Mouse (Mus musculus) midbrain, embryonic 12.5 days (tissue): ENCODE results near the gene Osbpl5. TPM values are rescaled to one million over a fixed set of nuclear protein-coding genes. Genes with fewer than 3 reads are reported as not detected.
A peak's percentile ranks its signal among the peaks of the same experiment; 100 is the strongest.

Source experiments
- ATAC-seq: fragments of 200-750 bp; cut with Nextera tagmentation; 2 replicates; pipeline ENCODE4 v1.8.0; 2017; ENCODE audit warnings: low read depth, moderate TSS enrichment, moderate library complexity; ENCODE audit not compliant: low FRiP score
- H3K27ac ChIP-seq: fragments of 300-500 bp; sonication (generic); replicated peaks from 2 replicates; pipeline ENCODE4 v1.5.1; 2016; ENCODE audit warnings: mild to moderate bottlenecking
- H3K27me3 ChIP-seq: fragments of 300-500 bp; sonication (generic); 2 replicates; pipeline ENCODE4 v1.6.1; 2016; ENCODE audit warnings: mild to moderate bottlenecking
- H3K36me3 ChIP-seq: fragments of 300-500 bp; sonication (generic); 2 replicates; pipeline ENCODE4 v1.6.1; 2016
- H3K4me1 ChIP-seq: fragments of 300-500 bp; sonication (generic); 2 replicates; pipeline ENCODE4 v1.6.1; 2016
- H3K4me2 ChIP-seq: fragments of 300-500 bp; sonication (generic); replicated peaks from 2 replicates; pipeline ENCODE4 v1.6.1; 2016; ENCODE audit warnings: mild to moderate bottlenecking, moderate library complexity
- H3K4me3 ChIP-seq: fragments of 300-500 bp; sonication (generic); 2 replicates; pipeline ENCODE4 v1.5.1; 2016; ENCODE audit warnings: mild to moderate bottlenecking
- H3K9ac ChIP-seq: fragments of 300-500 bp; sonication (generic); replicated peaks from 2 replicates; pipeline ENCODE4 v1.6.1; 2016; ENCODE audit warnings: mild to moderate bottlenecking, moderate library complexity
- H3K9me3 ChIP-seq: fragments of 300-500 bp; sonication (generic); 2 replicates; pipeline ENCODE4 v1.6.1; 2016; ENCODE audit warnings: mild to moderate bottlenecking
- WGBS: fragments of 180-500 bp; shearing (Covaris S2); methylation state at CpG from one replicate; pipeline ENCODE4 v1.1.7; 2016; 5-methylcytosine and 5-hydroxymethylcytosine counted together
- polyA plus RNA-seq: library from polyadenylated mRNA; unstranded; fragments of >200 nt; fragmentation: Nextera tagmentation; extraction: Ambion mirVana; gene quantifications from 2 replicates; pipeline ENCODE4 v1.2.1, GENCODE M21; 2016

Gene Osbpl5
- polyA plus RNA-seq, 1 experiment from 2014 or later = 21.6 TPM

- Histone ChIP-seq H3K9me3 (no peaks in the 10 kb centered on the region), H3K9ac (no peak overlapping the region), H3K4me3 (no peak overlapping the region), H3K36me3 (no peaks in the 10 kb centered on the region), H3K27me3 (peaks cover 31% of the 10 kb centered on the region), H3K4me2 (no peak overlapping the region), H3K27ac (no peak overlapping the region), H3K4me1 (peaks cover 21% of the 10 kb centered on the region)
- no peak for ATAC-seq
- whole genome bisulfite sequencing = 75% methylated on average over 4 of the region's 4 CpGs
These were observed 4.7 kb downstream of the Osbpl5 start for GRCm38 (mm10) chr7:143752056-143752455.

- Histone ChIP-seq H3K4me3 (no peak overlapping the region), H3K27me3 (peaks cover 29% of the 10 kb centered on the region)
These were observed 5.4 kb downstream of the Osbpl5 start for GRCm38 (mm10) chr7:143751380-143751779.

GRCm38 (mm10) chr7:143749045-143749444, 7.7 kb downstream of the Osbpl5 start:
- H3K27ac ChIP-seq = no peak overlapping the region
- no peak overlapping the region for H3K4me3 ChIP-seq
- H3K4me2 ChIP-seq = no peak overlapping the region
- H3K9me3 ChIP-seq = no peaks in the 10 kb centered on the region
- peaks cover 6% of the 10 kb centered on the region; the same call in 1 of the 2 replicates for H3K27me3 ChIP-seq
- WGBS = 78% methylated on average over 3 of the region's 3 CpGs
- ATAC-seq = 0 out of 2 replicates have a peak, but pooled peaks have one; percentile 44
- no peak overlapping the region for H3K9ac ChIP-seq
- H3K4me1 ChIP-seq = peaks cover 16% of the 10 kb centered on the region
- H3K36me3 ChIP-seq = no peaks in the 10 kb centered on the region

More at GRCm38 (mm10) chr7:143751380-143751779, 5.4 kb downstream of the Osbpl5 start:
- no peak overlapping the region for H3K27ac ChIP-seq
- no peaks in the 10 kb centered on the region for H3K9me3 ChIP-seq
- WGBS = 80% methylated on average over 1 of the region's 1 CpGs
- H3K4me1 ChIP-seq = peaks cover 17% of the 10 kb centered on the region
- no peaks in the 10 kb centered on the region for H3K36me3 ChIP-seq
- no peak for ATAC-seq
- H3K9ac ChIP-seq = no peak overlapping the region
- H3K4me2 ChIP-seq = no peak overlapping the region

GRCm38 (mm10) chr7:143748041-143748868, 8.5 kb downstream of the Osbpl5 start:
- H3K4me2 ChIP-seq = peak overlapping the region; percentile 44
- 0 out of 2 replicates have a peak overlapping the region, but pooled peaks have one; percentile 5 for H3K4me3 ChIP-seq
- WGBS = 5% methylated on average over 16 of the region's 16 CpGs
- H3K4me1 ChIP-seq = peaks cover 16% of the 10 kb centered on the region
- H3K9me3 ChIP-seq = no peaks in the 10 kb centered on the region
- H3K27me3 ChIP-seq = peaks cover 6% of the 10 kb centered on the region; the same call in 1 of the 2 replicates
- peak overlapping the region; percentile 25; the same call in 1 of the 2 replicates for H3K27ac ChIP-seq
- no peaks in the 10 kb centered on the region for H3K36me3 ChIP-seq
- H3K9ac ChIP-seq = peak overlapping the region; percentile 24; the same call in 1 of the 2 replicates
- ATAC-seq = peak; percentile 83

GRCm38 (mm10) chr7:143740653-143741052, 16.1 kb downstream of the Osbpl5 start:
- 34% methylated on average over 2 of the region's 2 CpGs for WGBS
- H3K27ac ChIP-seq = no peak overlapping the region
- no peaks in the 10 kb centered on the region for H3K36me3 ChIP-seq
- peaks cover 15% of the 10 kb centered on the region for H3K27me3 ChIP-seq
- peak overlapping the region; percentile 94 for H3K4me2 ChIP-seq
- peaks cover 28% of the 10 kb centered on the region for H3K4me1 ChIP-seq
- no peaks in the 10 kb centered on the region for H3K9me3 ChIP-seq
- no peak for ATAC-seq
- H3K4me3 ChIP-seq = peak overlapping the region; percentile 69
- peak overlapping the region; percentile 90 for H3K9ac ChIP-seq

- peak; percentile 92 for ATAC-seq
- Histone ChIP-seq H3K27me3 (peaks cover 15% of the 10 kb centered on the region), H3K27ac (peak overlapping the region; percentile 56; the same call in 1 of the 2 replicates), H3K4me2 (peak overlapping the region; percentile 94), H3K36me3 (no peaks in the 10 kb centered on the region), H3K9ac (peak overlapping the region; percentile 90), H3K4me3 (peak overlapping the region; percentile 69), H3K4me1 (peaks cover 28% of the 10 kb centered on the region), H3K9me3 (no peaks in the 10 kb centered on the region)
- WGBS = 2% methylated on average over 34 of the region's 38 CpGs
These were observed 17.0 kb downstream of the Osbpl5 start for GRCm38 (mm10) chr7:143739511-143740461.

GRCm38 (mm10) chr7:143738601-143739006, 18.2 kb downstream of the Osbpl5 start:
- Histone ChIP-seq H3K4me2 (peak overlapping the region; percentile 94), H3K27ac (peak overlapping the region; percentile 56), H3K4me1 (peaks cover 28% of the 10 kb centered on the region), H3K9me3 (no peaks in the 10 kb centered on the region), H3K27me3 (peaks cover 15% of the 10 kb centered on the region), H3K36me3 (no peaks in the 10 kb centered on the region), H3K9ac (peak overlapping the region; percentile 90), H3K4me3 (peak overlapping the region; percentile 69)
- no peak for ATAC-seq
- WGBS = 34% methylated on average over 5 of the region's 5 CpGs

GRCm38 (mm10) chr7:143738194-143738593, 18.6 kb downstream of the Osbpl5 start:
- Histone ChIP-seq H3K9me3 (no peaks in the 10 kb centered on the region), H3K27ac (peak overlapping the region; percentile 56), H3K4me1 (peaks cover 28% of the 10 kb centered on the region), H3K9ac (peak overlapping the region; percentile 90), H3K4me2 (peak overlapping the region; percentile 94), H3K27me3 (peaks cover 15% of the 10 kb centered on the region), H3K4me3 (peak overlapping the region; percentile 69), H3K36me3 (no peaks in the 10 kb centered on the region)
- WGBS = 75% methylated on average over 6 of the region's 6 CpGs
- ATAC-seq = no peak

GRCm38 (mm10) chr7:143733746-143734145, 23.0 kb downstream of the Osbpl5 start:
- Histone ChIP-seq H3K9me3 (no peaks in the 10 kb centered on the region), H3K4me3 (no peak overlapping the region), H3K4me1 (peaks cover 10% of the 10 kb centered on the region), H3K27ac (no peak overlapping the region), H3K36me3 (no peaks in the 10 kb centered on the region), H3K9ac (no peak overlapping the region), H3K4me2 (no peak overlapping the region), H3K27me3 (no peaks in the 10 kb centered on the region)
- no peak for ATAC-seq
- 85% methylated on average over 4 of the region's 4 CpGs for WGBS

GRCm38 (mm10) chr7:143729886-143730285, 26.9 kb downstream of the Osbpl5 start:
- Histone ChIP-seq H3K4me2 (no peak overlapping the region), H3K4me1 (no peaks in the 10 kb centered on the region), H3K27me3 (no peaks in the 10 kb centered on the region), H3K9me3 (no peaks in the 10 kb centered on the region), H3K4me3 (no peak overlapping the region), H3K36me3 (no peaks in the 10 kb centered on the region), H3K9ac (no peak overlapping the region), H3K27ac (no peak overlapping the region)
- 81% methylated on average over 10 of the region's 10 CpGs for WGBS
- no peak for ATAC-seq

GRCm38 (mm10) chr7:143726396-143726795, 30.4 kb downstream of the Osbpl5 start:
- no peaks in the 10 kb centered on the region for H3K4me1 ChIP-seq
- WGBS = 78% methylated on average over 4 of the region's 4 CpGs
- ATAC-seq = no peak
- no peak overlapping the region for H3K4me3 ChIP-seq
- no peak overlapping the region for H3K27ac ChIP-seq
- no peaks in the 10 kb centered on the region for H3K27me3 ChIP-seq
- no peak overlapping the region for H3K4me2 ChIP-seq
- no peaks in the 10 kb centered on the region for H3K36me3 ChIP-seq
- H3K9me3 ChIP-seq = no peaks in the 10 kb centered on the region
- H3K9ac ChIP-seq = no peak overlapping the region
